Mouse (Mus musculus) left cerebral cortex, postnatal 25 days (tissue): Measurements from ENCODE around the gene 1700018B08Rik. TPM values are rescaled to one million over a fixed set of nuclear protein-coding genes. Genes with fewer than 3 reads are reported as not detected.

Source experiments
- DNase-seq, 2 experiments: peaks; one replicate each; pipeline ENCODE4 v3.0.0; 2022; ENCODE audit warnings: low spot score in 2 of 2, mixed read lengths in 1 of 2
- intact Hi-C: fragments of 180-260 bp; cut with DNase I; formaldehyde crosslinking; loops from one replicate; pipeline ENCODE4 v1.15.1; 2025
- total RNA-seq, 2 experiments: library from RNA; stranded (reverse); gene quantifications; 2 replicates each; pipeline ENCODE4 v1.2.3; 2021

Gene 1700018B08Rik
- total RNA-seq, 2 experiments from 2014 or later = not detected

DNA sequence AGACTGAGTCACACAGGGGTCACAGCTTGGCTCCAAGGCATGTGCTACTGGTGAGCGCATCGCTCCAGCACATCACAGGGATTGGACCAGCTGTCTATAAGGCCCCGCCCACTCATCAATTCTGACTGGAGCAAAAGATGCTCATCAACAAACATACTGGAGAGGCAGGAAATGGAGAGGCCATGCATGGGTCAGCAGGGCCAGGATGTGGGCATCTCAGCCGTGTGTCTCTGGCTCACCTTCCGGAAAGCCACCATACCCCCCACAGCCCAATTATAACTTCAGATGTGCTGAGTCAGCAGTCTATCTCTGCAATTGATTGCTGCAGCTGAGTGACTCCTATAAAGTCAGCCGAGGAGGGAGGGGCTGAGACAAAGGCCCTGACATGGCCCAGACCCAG lies 24.2 kb upstream of the 1700018B08Rik start:
- no peak for DNase-seq

DNA sequence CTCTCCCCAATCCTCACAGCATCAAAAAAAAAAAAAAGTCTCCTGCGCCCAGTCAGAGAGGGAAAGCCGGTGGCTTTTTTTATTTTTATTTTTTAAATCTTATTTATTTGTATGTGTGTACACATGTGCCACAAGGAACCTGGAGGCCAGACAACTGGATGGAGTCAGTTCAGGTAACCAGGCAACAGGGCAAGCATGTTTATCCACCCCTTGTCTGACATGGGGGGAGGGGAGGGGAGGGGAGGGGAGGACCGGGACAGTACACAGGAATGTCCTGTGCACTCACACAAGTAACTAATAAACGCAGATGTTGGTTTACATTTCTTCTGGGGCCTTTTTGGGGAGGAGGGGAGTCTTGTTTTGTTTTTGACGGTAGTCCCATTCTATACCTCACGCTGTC lies 19.6 kb upstream of the 1700018B08Rik start:
- intact Hi-C loops = loop anchor here (10.0 kb wide), 1 partner anchor 889 kb away; no protein-coding TSS in a partner anchor

More for the DNA sequence above, 24.2 kb upstream of the 1700018B08Rik start:
- intact Hi-C loops = loop anchor here (10.0 kb wide), 1 partner anchor 894 kb away; no protein-coding TSS in a partner anchor

GRCm38 (mm10) chr8:121562941-121563351 lies 18.8 kb upstream of the 1700018B08Rik start:
- intact Hi-C loops = loop anchor here (10.0 kb wide), 1 partner anchor 888 kb away; no protein-coding TSS in a partner anchor
- no peak for DNase-seq

More for the DNA sequence above, 19.6 kb upstream of the 1700018B08Rik start:
- no peak for DNase-seq

GRCm38 (mm10) chr8:121561636-121562345 lies 17.7 kb upstream of the 1700018B08Rik start:
- intact Hi-C loops = loop anchor here (10.0 kb wide), 1 partner anchor 887 kb away; no protein-coding TSS in a partner anchor
- no peak for DNase-seq

GRCm38 (mm10) chr8:121560432-121561100 lies 16.4 kb upstream of the 1700018B08Rik start:
- DNase-seq = no peak
- intact Hi-C loops = loop anchor here (10.0 kb wide), 1 partner anchor 886 kb away; no protein-coding TSS in a partner anchor

GRCm38 (mm10) chr8:121559801-121560200 lies 15.7 kb upstream of the 1700018B08Rik start:
- intact Hi-C loops = loop anchor here (10.0 kb wide), 1 partner anchor 885 kb away; no protein-coding TSS in a partner anchor

DNA sequence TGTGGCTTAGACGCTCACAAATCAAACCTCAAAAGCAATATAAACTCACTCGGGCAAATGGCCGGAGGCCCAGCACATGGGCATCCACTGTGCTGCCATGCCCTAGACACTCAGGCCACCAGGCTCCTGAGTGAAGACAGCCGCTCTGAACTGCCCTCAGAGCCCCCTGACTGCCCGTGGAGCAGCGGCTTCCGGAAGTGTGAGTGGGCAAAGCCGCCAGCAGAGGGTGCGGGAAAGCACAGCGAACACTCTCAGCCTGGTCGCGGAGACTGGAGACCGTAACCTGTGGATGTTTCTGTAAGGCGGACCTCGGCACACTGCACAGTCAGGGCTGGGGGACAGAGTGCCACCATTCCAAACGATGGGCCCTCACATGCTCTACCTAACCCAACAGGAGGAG lies 14.4 kb upstream of the 1700018B08Rik start:
- DNase-seq = no peak
- intact Hi-C loops = no loop called here

More at GRCm38 (mm10) chr8:121559801-121560200, 15.7 kb upstream of the 1700018B08Rik start:
- DNase-seq = no peak

- DNase-seq = no peak
- intact Hi-C loops = no loop called here
Observed at GRCm38 (mm10) chr8:121557746-121558145, 13.6 kb upstream of the 1700018B08Rik start.

- intact Hi-C loops = no loop called here
Observed at GRCm38 (mm10) chr8:121553831-121554475, 9.8 kb upstream of the 1700018B08Rik start.

GRCm38 (mm10) chr8:121552506-121552905 lies 8.4 kb upstream of the 1700018B08Rik start:
- DNase-seq = no peak
- intact Hi-C loops = no loop called here

More at GRCm38 (mm10) chr8:121553831-121554475, 9.8 kb upstream of the 1700018B08Rik start:
- DNase-seq = peak in 1 of 2 experiments; percentile 49

- no peak for DNase-seq
- intact Hi-C loops = no loop called here
Observed at GRCm38 (mm10) chr8:121551065-121551985, 7.2 kb upstream of the 1700018B08Rik start.

DNA sequence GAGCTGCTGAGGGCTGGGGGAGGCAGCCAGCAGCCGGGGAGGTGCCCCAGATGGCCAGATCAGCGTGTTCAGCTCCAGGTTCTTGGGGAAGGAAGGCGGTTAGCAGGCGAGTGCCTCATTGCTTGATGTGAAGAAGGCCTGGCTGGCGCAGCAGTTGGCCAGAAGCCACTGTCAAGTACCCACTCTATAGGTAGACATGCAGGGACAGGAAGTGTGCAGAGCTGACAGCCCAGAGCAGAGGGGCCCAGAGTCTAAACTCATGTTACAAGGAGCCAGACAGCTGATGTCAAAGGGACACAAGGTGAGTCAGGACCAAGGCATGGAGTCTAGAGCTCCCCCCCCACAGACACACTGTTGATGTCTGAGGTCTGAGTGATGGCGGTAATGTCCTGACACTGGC lies 5.9 kb upstream of the 1700018B08Rik start:
- intact Hi-C loops = no loop called here
- no peak for DNase-seq

- intact Hi-C loops = loop anchor here (5.0 kb wide), 2 partner anchors 45 to 140 kb away; partner anchors contain the start of gene Map1lc3b
- peak; percentile 66 to 83 for DNase-seq
Observed at GRCm38 (mm10) chr8:121547132-121547531, 3.0 kb upstream of the 1700018B08Rik start.

GRCm38 (mm10) chr8:121544936-121545335 lies 816 bp upstream of the 1700018B08Rik start:
- intact Hi-C loops = loop anchor here (5.0 kb wide), 2 partner anchors 47 to 142 kb away; partner anchors contain the start of gene Map1lc3b
- DNase-seq = no peak

DNA sequence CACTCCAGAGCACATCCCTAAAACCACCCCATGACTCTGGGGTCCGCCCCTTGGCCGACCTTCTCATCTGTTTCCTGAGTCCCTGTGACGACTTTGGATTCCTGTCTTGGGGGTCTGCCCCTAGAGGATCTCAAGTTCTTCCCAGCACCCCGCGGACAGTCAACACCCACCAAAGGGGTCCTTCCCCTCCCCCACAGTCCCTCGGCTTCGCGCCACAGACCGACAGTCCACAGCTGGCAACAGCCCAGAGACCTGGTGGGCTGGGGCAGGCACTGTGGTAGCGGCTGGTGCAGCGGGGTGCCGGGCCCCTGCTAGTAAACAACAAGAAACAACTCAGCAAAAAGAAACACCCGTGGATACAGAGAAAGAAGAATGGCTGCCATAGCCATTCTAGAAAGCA lies 1.2 kb downstream of the 1700018B08Rik start:
- intact Hi-C loops = no loop called here
- no peak for DNase-seq

- no peak for DNase-seq
Observed at GRCm38 (mm10) chr8:121541862-121542261, 2.3 kb downstream of the 1700018B08Rik start.

DNA sequence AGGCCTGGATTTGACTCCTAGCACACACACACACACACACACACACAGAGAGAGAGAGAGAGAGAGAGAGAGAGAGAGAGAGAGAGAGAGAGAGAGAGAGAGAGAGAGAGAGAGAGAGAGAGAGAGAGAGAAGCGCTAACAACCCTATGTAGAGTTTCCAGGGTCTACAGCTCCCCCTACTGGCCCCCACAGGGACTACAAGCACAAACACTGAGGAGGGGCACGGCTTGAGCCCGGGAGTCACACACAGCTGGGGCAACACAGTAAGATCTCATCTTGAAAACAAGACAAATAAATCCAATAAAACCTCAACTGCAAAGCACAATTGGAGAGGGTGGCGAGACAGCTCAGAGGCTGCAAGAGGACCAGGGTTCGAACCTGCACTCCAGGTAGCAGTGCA lies 11.7 kb downstream of the 1700018B08Rik start:
- no peak for DNase-seq
- intact Hi-C loops = no loop called here

More at GRCm38 (mm10) chr8:121541862-121542261, 2.3 kb downstream of the 1700018B08Rik start:
- intact Hi-C loops = no loop called here

DNA sequence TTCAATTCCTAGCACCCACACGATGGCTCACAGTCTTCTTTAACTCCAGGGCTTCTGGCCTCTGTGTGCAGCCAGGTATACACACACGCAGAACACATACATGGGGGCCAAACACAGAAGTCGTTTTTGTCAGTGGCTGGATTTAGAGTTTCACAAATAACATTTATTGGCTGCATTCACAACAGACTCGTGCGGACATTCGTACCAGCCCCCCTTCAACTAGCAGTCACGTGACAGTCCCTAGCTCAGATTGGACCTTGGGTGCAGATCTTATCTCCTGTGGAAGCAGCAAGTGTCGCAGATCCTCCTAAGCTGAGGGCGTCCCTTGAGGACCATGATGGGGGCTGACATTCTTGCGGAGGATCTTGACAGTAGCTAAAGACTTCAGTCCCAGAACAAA lies 13.5 kb downstream of the 1700018B08Rik start:
- intact Hi-C loops = no loop called here
- DNase-seq = no peak

- no peak for DNase-seq
- intact Hi-C loops = no loop called here
Observed at GRCm38 (mm10) chr8:121528790-121529189, 15.3 kb downstream of the 1700018B08Rik start.
